Mouse (Mus musculus) fat pad, adult 2 months (tissue): ENCODE results near the gene Klhl7.
"Not testable (repeated sequence)": the region's sequence is repeated elsewhere in the genome, so short reads cannot be mapped to it uniquely, and the experiment has no call there.

Experiments used
- DNase-seq: peaks from one replicate; pipeline ENCODE4 v3.0.0-alpha.2; 2011; ENCODE audit warnings: low read depth, low spot score; ENCODE audit errors: extremely low read depth

The Klhl7 gene

DNA sequence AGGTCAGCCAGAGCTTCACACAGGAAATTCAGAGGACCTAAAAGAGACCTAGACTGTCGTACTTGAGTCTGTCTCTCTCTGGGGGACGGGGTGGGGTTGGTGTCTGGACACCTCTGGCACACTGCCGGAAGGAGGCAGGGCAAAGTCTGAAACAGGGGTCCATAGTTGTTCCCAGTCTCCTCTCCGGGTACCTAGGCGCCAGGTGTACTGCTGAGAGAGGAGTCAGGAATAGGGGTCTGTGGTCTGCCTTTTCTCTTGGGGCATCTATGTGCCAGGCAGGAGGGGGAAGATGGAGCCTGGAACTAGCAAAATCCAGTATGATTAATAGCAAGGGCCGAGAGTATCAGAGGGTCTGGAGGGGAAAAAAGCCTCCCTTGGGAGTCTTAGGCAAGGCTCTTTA lies 5.0 kb upstream of the Klhl7 start:
- DNase-seq = no peak

DNA sequence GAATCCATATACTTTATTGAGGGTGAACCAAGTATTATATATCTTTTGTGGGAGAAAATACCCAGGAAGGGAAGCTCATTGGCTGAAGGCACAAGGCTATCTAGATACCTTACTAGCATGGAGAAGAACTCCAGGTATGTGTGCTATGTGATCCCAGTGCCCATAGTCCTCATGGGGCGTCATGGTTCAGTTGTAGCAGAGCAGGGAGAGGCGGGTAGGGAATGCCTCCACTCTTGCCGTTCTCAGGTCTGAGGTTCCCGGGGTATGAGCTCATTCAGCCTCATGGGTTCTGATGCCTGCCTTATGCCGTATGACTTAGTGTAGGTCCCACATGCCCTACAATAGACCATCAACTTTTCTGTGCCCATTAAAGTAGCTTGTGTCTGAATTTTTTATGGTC lies 4.5 kb upstream of the Klhl7 start:
- no peak for DNase-seq

DNA sequence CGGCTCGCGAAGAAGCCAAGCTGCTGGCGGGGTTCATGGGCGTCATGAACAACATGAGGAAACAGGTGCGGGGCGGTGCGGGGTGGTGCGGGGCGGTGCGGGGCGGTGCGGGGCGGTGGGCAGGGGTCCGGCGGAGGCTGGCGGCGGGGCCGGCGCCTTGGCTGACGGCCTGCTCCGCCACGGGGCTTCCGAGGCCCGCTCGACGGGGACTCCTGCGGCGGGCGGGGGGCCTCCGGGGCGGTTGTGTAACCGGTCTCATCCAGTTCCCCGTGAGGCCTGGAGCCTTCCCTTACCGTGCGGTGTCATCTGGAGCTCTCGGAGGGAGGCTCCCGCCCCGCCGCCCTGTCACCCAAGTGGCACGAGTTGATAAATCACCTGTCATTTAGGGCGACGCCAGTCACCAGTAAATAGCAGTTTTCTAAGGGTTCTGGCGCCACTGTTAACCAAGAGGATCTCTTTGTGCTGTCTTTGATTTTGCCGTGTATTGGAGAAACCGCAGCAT lies 456 bp downstream of the Klhl7 start:
- no peak for DNase-seq

DNA sequence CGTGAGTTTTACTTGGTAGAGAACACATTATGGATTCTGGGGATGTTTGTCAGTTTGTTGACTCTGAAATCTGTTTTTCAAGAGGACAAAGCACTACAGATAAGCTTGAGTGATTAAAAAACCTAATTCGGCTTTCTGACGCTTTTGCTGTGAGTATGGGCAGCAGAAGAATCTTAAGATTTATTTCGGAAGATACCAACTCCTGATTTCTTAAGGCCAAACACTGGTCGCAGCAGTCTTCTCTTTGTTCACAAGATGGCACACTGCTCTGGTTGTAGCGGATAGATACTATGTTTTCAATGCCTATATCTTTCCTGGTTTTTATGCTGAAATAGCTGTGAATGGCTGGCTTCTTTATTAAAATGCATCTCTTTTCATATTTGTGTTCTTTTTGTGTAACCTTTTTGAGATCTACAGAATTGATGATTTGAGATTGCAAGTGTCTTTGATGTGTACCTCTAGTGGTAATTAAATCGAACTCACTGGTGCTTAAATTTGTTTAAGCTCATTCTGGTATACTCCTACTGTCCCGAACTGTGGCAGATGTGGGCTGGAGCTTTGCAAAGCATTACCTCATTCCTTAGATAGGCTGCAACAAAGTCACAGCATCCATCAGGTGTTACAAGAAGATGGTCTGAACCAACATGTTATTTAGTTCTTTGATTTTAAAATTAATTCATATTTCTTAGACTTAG lies 1.2 kb downstream of the Klhl7 start:
- DNase-seq = no peak

DNA sequence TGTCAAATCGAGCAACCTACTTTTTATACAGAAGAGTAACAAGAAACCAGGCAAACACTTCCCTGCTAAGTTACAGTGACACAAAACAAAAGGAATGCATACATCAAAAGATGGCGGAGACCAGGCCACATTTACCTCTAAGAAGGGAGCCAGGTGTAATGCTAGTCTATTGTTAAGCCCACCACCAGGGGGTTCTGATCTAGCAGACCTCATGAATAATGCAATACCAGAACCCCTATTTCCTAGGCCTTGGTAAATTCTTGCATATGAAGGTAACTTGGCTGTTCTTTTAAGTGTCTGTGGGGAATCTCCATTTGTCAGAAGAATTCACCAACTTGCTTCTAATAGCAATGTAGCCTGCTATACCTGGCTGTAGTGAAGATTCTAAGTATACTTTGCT lies 2.8 kb downstream of the Klhl7 start:
- not testable (repeated sequence) for DNase-seq

DNA sequence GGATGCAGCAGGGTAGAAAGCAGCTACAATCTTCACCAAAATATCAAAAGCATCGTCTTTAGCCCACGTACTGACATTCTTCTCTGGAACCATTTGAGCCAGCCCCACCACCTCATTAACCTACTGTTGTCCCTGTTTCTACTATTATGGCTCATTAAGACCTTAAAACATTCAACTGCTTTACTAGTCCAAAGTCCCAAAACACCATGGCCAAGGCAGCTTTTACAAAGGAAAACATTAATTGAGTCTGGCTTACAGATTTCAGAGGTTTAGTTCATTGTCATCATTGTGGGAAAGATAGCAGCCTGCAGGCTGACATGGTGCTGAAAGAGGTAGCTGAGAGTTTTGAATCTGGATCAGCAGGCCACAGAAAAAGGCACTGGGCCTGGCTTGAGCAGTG lies 3.4 kb downstream of the Klhl7 start:
- no peak for DNase-seq

DNA sequence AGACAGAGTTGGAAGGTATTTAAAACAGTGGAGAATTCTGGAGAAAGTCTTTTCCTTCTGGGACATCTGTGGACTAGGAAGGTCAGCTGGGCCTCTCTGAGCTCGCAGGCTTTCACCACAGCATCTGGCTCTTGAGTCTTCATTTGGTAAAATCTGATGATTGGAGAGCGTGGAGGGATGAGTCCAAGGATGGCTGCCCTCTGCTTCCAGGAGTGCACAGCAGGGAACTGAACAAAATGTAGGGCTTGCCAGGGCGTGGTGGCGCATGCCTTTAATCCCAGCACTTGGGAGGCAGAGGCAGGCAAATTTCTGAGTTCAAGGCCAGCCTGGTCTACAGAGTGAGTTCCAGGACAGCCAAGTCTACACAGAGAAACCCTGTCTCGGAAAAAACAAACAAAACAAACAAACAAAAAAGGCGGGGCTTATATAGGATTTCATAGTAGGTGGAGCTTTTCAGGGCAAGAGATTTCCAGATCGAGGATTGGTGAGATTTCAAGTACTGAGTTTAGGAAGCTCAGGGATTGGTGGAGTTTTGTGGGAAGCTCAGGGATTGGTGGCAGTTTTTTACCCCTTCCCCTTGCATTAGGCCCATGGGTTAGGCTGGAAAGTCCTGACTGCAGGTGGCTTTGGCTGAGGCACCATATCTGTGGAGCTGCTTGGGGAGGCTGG lies 6.8 kb downstream of the Klhl7 start:
- DNase-seq = no peak

DNA sequence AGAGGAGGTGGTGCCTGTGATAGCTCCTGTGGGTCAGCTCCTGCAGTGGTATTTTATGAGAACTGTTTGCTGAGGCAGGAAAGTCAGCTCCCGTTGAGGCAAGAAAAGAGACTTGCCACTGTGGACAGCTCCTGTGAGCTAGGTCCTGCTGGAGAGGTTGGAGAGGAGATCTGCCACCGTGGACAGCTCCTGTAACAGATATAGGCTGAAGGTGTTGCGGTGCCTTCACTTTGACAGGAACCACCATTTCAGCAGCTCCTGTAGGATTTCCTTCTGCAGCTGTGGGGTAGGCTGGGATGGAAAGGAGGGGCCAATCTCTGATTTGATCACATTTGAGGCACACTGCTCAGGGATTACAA lies 7.3 kb downstream of the Klhl7 start:
- DNase-seq = no peak

DNA sequence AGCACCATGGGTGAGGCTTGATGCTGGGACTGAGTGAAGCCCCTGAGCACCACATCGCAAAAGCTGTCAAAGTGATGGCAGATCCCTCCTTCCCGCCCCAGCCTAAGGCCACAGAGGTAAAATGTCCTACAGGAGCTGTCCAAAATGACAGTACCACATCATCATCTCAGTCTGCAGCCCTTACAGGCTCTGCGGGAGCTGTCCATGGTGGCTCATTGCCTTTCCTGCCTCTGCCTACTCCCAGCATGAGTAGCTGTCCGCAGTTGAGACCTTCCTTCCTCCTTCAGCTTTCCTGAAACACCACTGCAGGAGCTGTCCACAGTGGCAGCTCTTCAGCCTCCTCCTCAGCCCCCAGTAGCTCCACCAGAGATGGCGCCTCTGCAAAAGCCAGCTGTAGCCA lies 9.7 kb downstream of the Klhl7 start:
- no peak for DNase-seq

DNA sequence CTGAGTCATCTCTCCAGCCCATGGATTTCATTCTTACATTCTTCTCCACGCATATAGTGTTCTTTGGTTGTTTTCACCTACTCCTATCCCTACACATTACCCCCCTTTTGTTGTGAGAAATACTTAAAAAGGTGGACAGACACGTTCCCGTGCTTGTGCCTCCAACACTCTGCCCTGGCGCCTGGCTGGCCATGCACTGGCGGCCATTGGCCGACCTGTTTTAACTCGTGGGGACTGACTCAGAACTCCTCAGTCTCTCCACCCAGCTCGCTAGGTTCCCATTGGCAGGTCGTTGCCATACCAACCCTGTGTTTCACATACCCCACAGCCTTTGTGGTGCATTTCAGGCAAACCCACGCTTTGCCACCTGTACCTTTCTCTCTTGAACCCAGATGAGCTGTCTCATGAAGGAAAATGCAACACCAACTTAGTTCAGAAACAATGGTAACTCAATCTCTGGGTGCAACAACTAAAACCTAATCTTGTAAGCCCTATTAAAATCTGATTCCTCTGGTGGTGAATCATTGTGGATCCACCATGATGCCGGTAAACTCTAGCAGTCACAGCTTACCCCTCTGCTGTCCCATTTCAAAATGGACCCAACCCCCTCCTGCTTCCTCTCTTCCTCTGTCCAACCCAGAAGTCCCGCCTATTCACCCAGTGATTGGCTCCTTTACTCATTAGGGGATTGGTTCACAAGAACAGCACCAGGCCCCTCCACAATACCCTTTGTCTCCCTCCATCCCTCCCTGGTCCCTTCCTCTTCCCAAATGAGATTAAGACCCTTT lies 11.9 kb downstream of the Klhl7 start:
- DNase-seq = no peak

DNA sequence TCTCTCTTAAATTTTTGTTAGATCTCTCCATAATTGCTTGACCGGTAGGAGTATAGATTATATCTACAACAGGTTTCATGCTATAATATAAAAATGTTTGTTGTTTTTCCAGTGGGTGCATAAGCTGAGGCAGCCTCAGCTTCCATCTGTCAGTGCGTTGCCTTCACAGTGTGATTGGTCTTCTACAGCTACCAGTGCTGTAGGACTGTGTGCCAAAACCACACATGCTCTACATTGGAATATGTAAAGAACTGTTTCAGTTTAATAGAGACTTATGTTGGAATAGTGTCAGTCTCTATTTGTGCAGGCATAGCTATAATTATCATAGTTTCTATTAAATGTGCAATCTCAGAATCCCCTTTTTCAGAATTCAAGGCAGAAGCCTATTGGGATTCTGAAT lies 21.8 kb downstream of the Klhl7 start:
- no peak for DNase-seq

DNA sequence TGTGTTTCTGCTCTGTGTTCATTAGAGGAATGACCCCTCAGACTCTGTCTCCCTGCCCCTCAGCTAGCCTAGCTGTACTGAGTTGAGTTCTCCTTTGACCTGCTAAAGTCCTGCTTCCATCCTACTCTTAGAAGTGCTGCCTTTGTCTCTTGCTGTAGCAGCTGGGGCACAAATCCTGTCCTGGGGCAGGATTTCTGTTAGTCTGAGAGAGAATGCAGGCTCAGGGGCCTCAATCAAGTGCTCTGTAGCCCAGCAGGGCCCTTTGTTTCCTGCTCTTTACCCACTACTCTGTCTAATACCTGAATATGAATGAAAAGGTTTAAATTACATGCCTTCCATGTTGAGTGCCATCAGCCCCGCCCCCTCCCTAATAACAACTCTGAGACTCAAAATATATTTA lies 23.8 kb downstream of the Klhl7 start:
- DNase-seq = no peak

DNA sequence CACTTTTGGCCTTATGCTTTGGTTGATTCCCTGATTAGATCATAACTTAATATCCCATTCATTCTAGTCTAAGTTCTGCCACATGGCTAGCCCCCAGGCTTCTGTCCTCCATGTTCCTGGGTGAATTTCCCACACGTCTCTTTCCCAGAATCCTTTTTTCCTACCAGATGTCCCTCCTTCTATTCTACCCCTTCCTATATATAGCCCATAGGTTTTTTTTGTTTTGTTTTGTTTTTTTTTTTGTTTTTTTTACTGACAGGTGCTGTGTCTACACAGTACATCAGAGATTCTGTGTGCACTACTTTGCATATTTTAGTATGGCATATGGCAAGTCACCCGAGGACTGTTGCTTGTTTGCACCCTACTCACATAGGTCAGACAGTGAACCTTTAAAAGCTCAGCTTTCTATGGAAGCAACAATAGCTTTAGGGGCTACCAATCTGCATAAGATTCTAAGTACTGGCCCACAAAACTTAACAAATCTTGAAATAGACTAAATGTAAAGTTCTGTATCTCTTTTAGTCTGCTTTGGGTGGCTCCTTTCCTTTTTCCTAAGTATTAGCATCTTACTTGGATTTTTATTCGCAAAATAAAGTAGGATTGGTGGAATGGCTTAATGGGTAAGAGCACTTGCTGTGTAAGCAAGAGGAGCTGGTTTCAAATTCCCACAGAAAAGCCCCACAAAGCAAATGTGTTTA lies 24.3 kb downstream of the Klhl7 start:
- DNase-seq = no peak

DNA sequence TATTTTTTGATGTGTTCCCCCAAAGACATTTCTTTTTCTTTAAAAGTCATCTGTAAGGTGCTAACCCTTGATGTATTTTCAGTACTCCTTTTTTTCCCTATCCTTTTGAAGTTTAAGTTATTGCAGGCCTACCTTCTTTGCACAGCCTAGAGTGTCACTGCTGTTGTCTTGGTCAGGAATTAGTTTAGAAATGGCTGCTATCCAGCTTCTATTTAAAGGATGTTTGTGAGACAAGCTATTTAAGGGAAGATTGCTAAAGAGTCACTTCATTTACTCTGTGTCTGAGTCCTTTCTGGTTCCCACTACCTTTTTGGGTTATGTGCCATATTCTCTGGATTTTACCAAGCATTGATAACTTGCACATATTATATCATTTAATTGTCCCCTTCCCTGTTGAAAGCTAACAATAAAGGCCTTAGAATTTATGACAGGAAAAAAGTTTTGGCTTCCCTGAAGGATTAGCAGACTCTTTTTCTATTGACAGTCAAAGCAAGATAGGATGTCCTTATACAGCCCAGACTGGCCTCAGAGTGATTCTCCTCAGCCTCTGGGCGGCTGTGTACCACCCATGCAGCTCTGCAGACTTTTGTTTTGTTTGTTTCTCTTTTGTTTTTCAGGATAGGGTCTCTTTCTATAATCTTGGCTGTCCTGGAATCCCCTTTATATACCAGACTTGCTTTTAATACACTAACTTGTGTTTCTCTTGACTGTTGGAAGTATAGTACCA lies 25.7 kb downstream of the Klhl7 start:
- no peak for DNase-seq

DNA sequence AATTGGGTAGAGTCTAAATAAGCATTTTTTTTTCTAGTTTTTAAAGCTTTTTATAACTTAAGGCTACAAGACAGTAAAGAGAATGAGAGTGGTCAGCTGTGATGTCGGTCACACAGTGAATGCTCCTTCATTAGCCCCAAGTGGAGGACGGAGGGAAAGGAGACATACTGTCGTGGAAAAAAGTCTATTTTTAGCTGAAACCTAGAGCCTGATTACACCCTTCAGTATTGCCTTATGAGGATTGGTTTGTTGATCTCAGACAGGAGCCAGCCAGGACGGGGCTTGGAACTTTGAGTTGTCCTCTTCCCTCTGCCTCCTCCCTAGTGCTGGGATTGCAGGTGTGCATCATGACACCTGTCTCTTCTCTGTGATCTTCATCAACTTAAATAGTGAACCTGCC lies 26.6 kb downstream of the Klhl7 start:
- DNase-seq = no peak

DNA sequence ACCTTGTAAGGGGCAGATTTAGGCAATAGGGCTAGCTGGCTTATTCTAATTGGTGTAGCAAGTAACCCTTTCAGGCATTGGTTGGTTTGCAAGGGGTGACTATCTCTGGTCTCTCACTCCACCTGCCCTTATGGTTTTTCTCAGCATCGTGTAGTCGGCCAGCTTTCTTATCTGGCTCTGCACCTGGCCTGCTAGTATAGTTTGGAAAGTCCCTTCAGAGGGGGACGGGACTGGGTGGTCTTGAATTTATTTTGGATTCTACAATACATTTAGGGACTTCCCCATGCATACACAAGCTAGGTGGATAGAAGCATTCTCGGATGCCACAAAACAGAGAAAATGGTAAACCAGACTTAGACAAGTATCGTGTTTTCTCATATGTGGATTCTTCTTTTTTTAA lies 46.6 kb downstream of the Klhl7 start:
- DNase-seq = no peak

DNA sequence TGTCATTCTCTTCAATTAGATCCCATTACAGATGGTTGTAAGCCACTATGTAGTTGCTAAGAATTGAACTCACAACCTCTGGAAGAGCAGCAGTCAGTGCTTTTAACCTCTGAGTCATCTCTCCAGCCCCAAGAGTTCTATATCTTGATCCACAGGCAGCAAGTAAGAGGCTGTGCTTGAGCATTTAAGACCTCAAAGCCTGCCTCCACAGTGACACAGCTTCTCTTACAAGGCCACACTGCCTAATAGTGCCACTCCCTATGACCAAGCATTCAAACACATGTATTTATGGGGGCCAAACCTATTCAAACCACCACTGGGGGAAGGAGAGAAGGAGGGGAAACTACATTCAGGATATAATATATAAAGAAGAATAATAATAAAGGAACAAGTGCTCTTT lies 51.8 kb downstream of the Klhl7 start:
- DNase-seq = no peak

DNA sequence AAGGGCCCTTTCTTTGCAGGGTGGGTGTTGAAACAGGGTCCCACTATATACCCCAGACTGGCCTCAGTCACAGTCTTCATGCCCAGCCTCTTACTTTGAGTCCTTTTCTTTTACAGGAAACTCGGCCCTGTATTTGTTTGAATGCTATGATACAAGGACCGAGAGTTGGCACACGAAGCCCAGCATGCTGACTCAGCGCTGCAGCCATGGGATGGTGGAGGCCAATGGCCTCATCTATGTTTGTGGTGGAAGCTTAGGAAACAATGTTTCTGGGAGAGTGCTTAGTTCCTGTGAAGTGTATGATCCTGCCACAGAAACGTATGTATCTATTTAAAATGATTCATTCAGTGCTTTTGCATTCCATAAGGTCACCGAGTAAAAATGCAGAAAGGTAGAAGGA lies 56.4 kb downstream of the Klhl7 start:
- DNase-seq = no peak

DNA sequence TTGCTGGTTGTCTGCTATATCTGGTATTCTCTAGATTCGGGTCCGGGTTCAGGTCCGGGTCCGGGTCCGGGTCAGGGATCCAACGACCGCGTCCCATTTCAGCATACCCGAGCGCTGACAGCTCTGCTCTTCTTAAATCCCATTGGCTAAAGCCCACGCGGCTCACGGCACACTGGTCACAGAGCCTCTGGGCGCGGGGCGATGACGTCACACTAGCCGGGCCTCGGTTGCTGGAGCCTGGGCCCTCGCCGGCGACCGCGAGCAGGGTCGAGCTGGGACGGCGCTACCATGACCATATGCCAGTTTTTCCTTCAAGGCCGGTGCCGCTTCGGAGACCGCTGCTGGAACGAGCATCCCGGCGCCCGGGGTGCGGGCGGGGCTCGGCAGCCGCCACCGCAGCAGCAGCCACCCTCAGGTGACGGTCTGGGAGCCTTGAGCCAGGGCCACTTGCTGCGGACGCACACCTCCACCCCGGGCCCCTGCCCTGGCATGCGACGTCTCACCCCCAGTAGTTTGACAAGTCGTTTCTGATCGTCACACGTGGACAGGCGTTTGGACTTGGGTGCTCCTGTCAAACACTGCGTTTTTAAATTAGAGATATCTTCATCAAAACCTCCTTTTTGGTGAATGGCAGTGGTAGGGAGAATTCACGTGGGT lies 64.5 kb downstream of the Klhl7 start, which contains the start of gene Nupl2:
Nupl2 (plus strand) TSS at position 175 of the 657 bp plus-strand sequence.
- DNase-seq = peak; percentile 19

DNA sequence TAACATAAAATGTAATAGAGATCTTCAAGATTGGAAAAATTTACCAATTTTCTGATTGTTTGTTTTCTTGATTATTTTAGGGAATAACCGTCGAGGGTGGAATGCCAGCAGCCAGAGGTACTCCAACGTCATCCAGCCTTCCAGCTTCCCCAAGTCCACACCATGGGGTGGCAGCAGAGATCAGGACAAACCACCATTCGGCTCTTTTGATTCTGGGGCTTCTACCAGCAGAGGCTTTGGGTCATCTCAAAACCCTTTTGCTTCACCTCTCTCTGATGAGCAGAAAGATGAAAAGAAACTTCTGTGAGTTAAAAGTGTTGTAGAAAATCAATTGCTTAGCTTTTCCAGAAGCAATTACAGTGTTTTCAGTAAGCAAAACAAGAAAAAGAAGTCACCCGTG lies 66.9 kb downstream of the Klhl7 start:
- no peak for DNase-seq
